Mouse (Mus musculus) lung, embryonic 14.5 days (tissue): Measurements from ENCODE around the gene Tnfaip2. TPM values are rescaled to one million over a fixed set of nuclear protein-coding genes. Genes with fewer than 3 reads are reported as not detected.

Experiments
- ATAC-seq: fragments of 200-750 bp; cut with Nextera tagmentation; 2 replicates; pipeline ENCODE4 v1.8.0; 2017; ENCODE audit warnings: mild to moderate bottlenecking, moderate TSS enrichment, moderate library complexity; ENCODE audit not compliant: insufficient read depth
- DNase-seq: peaks from one replicate; pipeline ENCODE4 v3.0.0-alpha.2; 2015
- H3K27ac ChIP-seq: fragments of 300-500 bp; sonication (generic); 2 replicates; pipeline ENCODE4 v1.5.1; 2014; ENCODE audit warnings: low read depth, mild to moderate bottlenecking, moderate library complexity
- H3K27me3 ChIP-seq: fragments of 300-500 bp; sonication (generic); 2 replicates; pipeline ENCODE4 v1.6.1; 2014; ENCODE audit warnings: low read length, control low read depth; ENCODE audit not compliant: insufficient read depth
- H3K36me3 ChIP-seq: fragments of 300-500 bp; sonication (generic); 2 replicates; pipeline ENCODE4 v1.6.1; 2014; ENCODE audit warnings: control low read depth; ENCODE audit not compliant: insufficient read depth
- H3K4me1 ChIP-seq: fragments of 300-500 bp; sonication (generic); 2 replicates; pipeline ENCODE4 v1.6.1; 2014; ENCODE audit warnings: antibody characterized with exemption, control low read depth; ENCODE audit not compliant: insufficient read depth
- H3K4me2 ChIP-seq: fragments of 300-500 bp; sonication (generic); 2 replicates; pipeline ENCODE4 v1.6.1; 2014; ENCODE audit warnings: mild to moderate bottlenecking
- H3K4me3 ChIP-seq: fragments of 300-500 bp; sonication (generic); 2 replicates; pipeline ENCODE4 v1.5.1; 2014; ENCODE audit warnings: low read depth, low read length
- H3K9ac ChIP-seq: fragments of 300-500 bp; sonication (generic); 2 replicates; pipeline ENCODE4 v1.6.1; 2014
- H3K9me3 ChIP-seq: fragments of 300-500 bp; sonication (generic); 2 replicates; pipeline ENCODE4 v1.6.1; 2016; ENCODE audit warnings: low read depth, low read length, control low read depth
- CTCF ChIP-seq: IDR thresholded peaks from 2 replicates; pipeline ENCODE4 v1.5.1; 2016; ENCODE audit warnings: antibody characterized with exemption, low read depth
- WGBS: fragments of 180-500 bp; shearing (Covaris S2); extraction: QIAGEN DNeasy Blood & Tissue Kit; methylation state at CpG from one replicate; pipeline ENCODE4 v1.1.7; 2014; 5-methylcytosine and 5-hydroxymethylcytosine counted together
- polyA plus RNA-seq: library from polyadenylated mRNA; unstranded; fragments of >200 nt; fragmentation: Nextera tagmentation; extraction: Ambion mirVana; gene quantifications from 2 replicates; pipeline ENCODE4 v1.2.1, GENCODE M21; 2014

The Tnfaip2 gene
- polyA plus RNA-seq, 1 experiment from 2014 or later = 2.0 TPM

DNA sequence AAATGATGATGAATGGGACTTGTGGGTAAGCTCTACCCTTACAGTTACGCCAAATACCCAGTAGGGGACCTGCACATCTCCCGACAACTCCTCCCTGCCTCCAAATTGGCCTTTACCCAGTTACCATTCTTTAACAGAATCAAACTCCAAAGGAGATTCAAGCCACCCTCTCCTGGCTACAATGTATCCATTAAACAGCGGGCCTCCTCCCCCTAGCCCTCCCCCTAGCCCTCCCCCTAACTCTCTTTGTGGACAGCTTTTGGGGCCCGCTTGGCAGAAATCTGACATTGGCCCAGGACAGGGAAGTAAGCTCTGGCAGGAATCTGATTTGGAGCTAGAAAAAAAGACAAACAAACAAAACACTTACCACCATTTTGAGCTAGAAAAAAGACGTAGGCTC is 57.3 kb downstream of the Tnfaip2 start:
- no peaks in the 10 kb centered on the region for H3K9me3 ChIP-seq
- no peak for ATAC-seq
- no peak overlapping the region for H3K4me3 ChIP-seq
- H3K9ac ChIP-seq = no peak overlapping the region
- no peaks in the 10 kb centered on the region for H3K36me3 ChIP-seq
- no peaks in the 10 kb centered on the region for H3K27me3 ChIP-seq
- TF ChIP-seq CTCF = no peak
- H3K27ac ChIP-seq = no peak overlapping the region
- no peaks in the 10 kb centered on the region for H3K4me1 ChIP-seq
- no peak overlapping the region for H3K4me2 ChIP-seq
- DNase-seq = no peak
- 59% methylated on average over 5 of the region's 5 CpGs for WGBS

DNA sequence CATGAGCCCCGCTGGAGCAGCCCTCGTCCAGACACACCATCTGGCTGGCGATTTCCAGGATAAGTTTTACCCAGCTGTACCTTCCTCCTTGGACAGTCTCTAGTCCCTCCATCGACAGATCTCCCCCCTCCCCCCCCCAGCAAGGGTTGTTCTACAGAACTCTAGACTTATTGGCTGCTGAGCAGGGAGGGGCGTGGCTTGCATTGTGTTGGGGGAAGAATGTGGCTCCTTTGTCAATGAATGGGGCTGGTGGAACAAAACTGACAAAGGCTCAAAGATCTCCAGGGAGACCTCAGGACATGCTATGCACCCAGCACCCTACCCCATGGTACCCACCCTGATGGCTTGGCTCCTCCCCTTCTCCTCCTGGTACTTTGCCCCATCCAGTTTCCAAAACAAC is 58.5 kb downstream of the Tnfaip2 start:
- Histone ChIP-seq H3K4me2 (no peak overlapping the region), H3K4me3 (no peak overlapping the region), H3K36me3 (no peaks in the 10 kb centered on the region), H3K27ac (no peak overlapping the region), H3K9ac (no peak overlapping the region), H3K9me3 (no peaks in the 10 kb centered on the region), H3K4me1 (no peaks in the 10 kb centered on the region), H3K27me3 (no peaks in the 10 kb centered on the region)
- TF ChIP-seq CTCF = no peak
- no peak for DNase-seq
- no peak for ATAC-seq
- 33% methylated on average over 5 of the region's 5 CpGs for WGBS

- Histone ChIP-seq H3K9ac (no peak overlapping the region), H3K4me2 (no peak overlapping the region), H3K9me3 (no peaks in the 10 kb centered on the region), H3K4me3 (no peak overlapping the region), H3K36me3 (no peaks in the 10 kb centered on the region), H3K4me1 (no peaks in the 10 kb centered on the region), H3K27me3 (no peaks in the 10 kb centered on the region), H3K27ac (no peak overlapping the region)
- DNase-seq (peak; percentile 53), ATAC-seq (no peak; the same call in 1 of the 2 replicates)
- WGBS = 63% methylated on average over 12 of the region's 12 CpGs
- TF ChIP-seq CTCF = no peak
These were observed 60.8 kb downstream of the Tnfaip2 start for GRCm38 (mm10) chr12:111503063-111503567.

DNA sequence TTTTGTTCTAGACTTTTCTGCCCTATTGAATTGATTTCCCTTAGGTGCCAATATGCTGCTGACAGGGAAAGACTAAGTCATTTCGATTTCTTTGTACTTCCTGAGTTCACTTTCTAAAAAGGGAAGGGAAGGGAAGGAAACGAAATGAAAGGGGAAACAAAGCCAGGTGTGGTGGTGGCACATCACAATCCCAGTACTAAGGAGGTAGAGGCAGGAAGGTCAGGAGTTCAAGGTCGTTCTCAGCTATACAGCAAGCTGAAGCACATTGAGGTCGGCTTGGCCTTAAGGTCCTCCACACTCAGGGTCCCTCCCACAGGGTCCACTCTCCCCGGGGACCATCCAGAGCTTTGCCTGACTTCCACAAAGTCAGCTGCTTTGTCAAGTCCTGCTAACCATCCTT is 61.3 kb downstream of the Tnfaip2 start:
- Histone ChIP-seq H3K9ac (no peak overlapping the region), H3K4me3 (no peak overlapping the region), H3K4me1 (no peaks in the 10 kb centered on the region), H3K36me3 (no peaks in the 10 kb centered on the region), H3K27ac (no peak overlapping the region), H3K9me3 (no peaks in the 10 kb centered on the region), H3K4me2 (no peak overlapping the region), H3K27me3 (no peaks in the 10 kb centered on the region)
- DNase-seq (no peak), ATAC-seq (no peak)
- no peak for TF ChIP-seq CTCF
- WGBS = 69% methylated on average over 5 of the region's 5 CpGs

Other genes with a start within 250 kb of the Tnfaip2 start
- 0.19 and 0.36 TPM in 2 replicates for gene Amn, start 171.4 kb upstream of the Tnfaip2 start, polyA plus RNA-seq
- 45.1 and 47.5 TPM in 2 replicates for gene Cdc42bpb, start 64.8 kb upstream of the Tnfaip2 start, polyA plus RNA-seq
- 0.50 and 0.68 TPM in 2 replicates for gene Lbhd2, start 35.7 kb upstream of the Tnfaip2 start, polyA plus RNA-seq
- gene Exoc3l4, start 25.5 kb upstream of the Tnfaip2 start, polyA plus RNA-seq = 10.3 and 10.7 TPM in 2 replicates
- gene Gm266, start 43.4 kb downstream of the Tnfaip2 start, polyA plus RNA-seq = 8.1 and 10.8 TPM in 2 replicates
- 479 and 486 TPM in 2 replicates for gene Eif5, start 95.5 kb downstream of the Tnfaip2 start, polyA plus RNA-seq
- gene Mark3, start 132.1 kb downstream of the Tnfaip2 start, polyA plus RNA-seq = 57.3 and 62.0 TPM in 2 replicates
- 210 and 217 TPM in 2 replicates for gene Ckb, start 229.9 kb downstream of the Tnfaip2 start, polyA plus RNA-seq
- 8.7 and 9.3 TPM in 2 replicates for gene Trmt61a, start 235.6 kb downstream of the Tnfaip2 start, polyA plus RNA-seq